13 mouse cellular contexts compared by ENCODE assay signal in the genomic region with DNA sequence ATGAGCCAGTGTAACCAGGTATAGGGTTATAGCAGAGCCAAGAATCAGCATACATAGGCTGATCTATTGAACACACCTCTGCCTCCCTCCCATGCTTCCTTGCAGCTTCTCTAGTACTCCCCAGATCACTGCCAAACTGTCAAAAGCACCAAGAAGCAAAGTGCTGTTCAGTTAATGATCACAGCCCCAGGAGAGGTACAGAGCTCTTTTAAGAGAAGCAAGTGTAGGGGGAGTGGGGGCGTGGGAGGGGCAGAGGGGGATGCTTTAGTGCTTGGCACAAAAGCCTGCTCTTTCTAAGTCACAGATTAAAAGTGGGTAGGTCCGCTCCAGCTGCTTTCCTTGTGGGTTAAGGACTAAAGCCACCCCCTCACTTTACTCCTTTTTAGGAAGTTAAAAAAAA.
DNase-seq lines count a peak whose midpoint lies in the region; ATAC-seq and TF ChIP-seq lines count a peak whose summit lies in the region.
"Had no signal": no experiment of that assay in that cellular context is flagged by ENCODE, and none has a peak within 500 bp of the region (broad histone marks: within the 10 kb centered on the region; RNA-seq: fewer than 3 reads in every experiment).

No protein-coding gene starts in this region.

- TF ChIP-seq POLR2A in kidney, adult 2 months (IDR thresholded peaks at IDR 0.05; ENCODE audit: low read depth, low read length) = no peak

- no peaks in the 10 kb centered on the region for H3K27me3 ChIP-seq in kidney, adult 2 months (replicated peaks; ENCODE audit: control insufficient read depth, insufficient read depth, low read length)
- no peaks in the 10 kb centered on the region; the same call in 1 of the 2 replicates for H3K27me3 ChIP-seq in forebrain, embryonic 11.5 days (ENCODE audit: control insufficient read depth, insufficient read depth, low read length)
- no peaks in the 10 kb centered on the region for H3K27me3 ChIP-seq in midbrain, postnatal 0 days (ENCODE audit: insufficient read depth, low read length)
- H3K27me3 ChIP-seq: Patski had no signal

- no peaks in the 10 kb centered on the region for H3K36me3 ChIP-seq in kidney, adult 2 months (ENCODE audit: control insufficient read depth, insufficient read depth, low read length)
- H3K36me3 ChIP-seq in forebrain, embryonic 11.5 days (ENCODE audit: control insufficient read depth, insufficient read depth, low read length) = no peaks in the 10 kb centered on the region
- H3K36me3 ChIP-seq in midbrain, postnatal 0 days (ENCODE audit: insufficient read depth, low read length) = no peaks in the 10 kb centered on the region

- no peaks in the 10 kb centered on the region for H3K4me1 ChIP-seq in kidney, adult 2 months (ENCODE audit: control insufficient read depth, insufficient read depth, low read length)
- peaks cover 2% of the 10 kb centered on the region; the same call in 1 of the 2 replicates for H3K4me1 ChIP-seq in forebrain, embryonic 11.5 days (replicated peaks; ENCODE audit: control insufficient read depth, insufficient read depth, low read length)
- H3K4me1 ChIP-seq in midbrain, postnatal 0 days (ENCODE audit: insufficient read depth, low read length) = no peaks in the 10 kb centered on the region

- peak; percentile 35 to 49 for DNase-seq in kidney, postnatal 4 days
- no peak for DNase-seq in kidney, adult 2 months
- DNase-seq in forebrain, embryonic 11.5 days (ENCODE audit: low spot score) = peak; percentile 51
- peak; percentile 35 to 62 for DNase-seq in frontal cortex, adult 2 months (ENCODE audit: extremely low spot score in 1 of 2, low spot score in 1 of 2)
- peak; percentile 15 for DNase-seq in midbrain, postnatal 0 days (ENCODE audit: low spot score)
- no peak for DNase-seq in cerebellum, adult 9-10 months
- DNase-seq in T-cell, adult 2 months (ENCODE audit: low spot score) = no peak
- DNase-seq: adrenal gland, adult 8-10 months; embryo, embryonic 11 days; liver; lung, postnatal 4 days had no signal

- H3K27ac ChIP-seq in kidney, adult 2 months (ENCODE audit: insufficient read depth, low read depth, low read length) = no peak overlapping the region
- no peak overlapping the region for H3K27ac ChIP-seq in forebrain, embryonic 11.5 days (ENCODE audit: low read depth, low read length)
- no peak overlapping the region for H3K27ac ChIP-seq in midbrain, postnatal 0 days (ENCODE audit: low read depth, low read length)
- H3K27ac ChIP-seq: hindbrain, embryonic 10.5 days had no signal

- 71% methylated on average over 2 of the region's 2 CpGs for WGBS in kidney, adult 2 months
- 8% methylated on average over 2 of the region's 2 CpGs for WGBS in forebrain, embryonic 11.5 days
- 20% methylated on average over 2 of the region's 2 CpGs for WGBS in midbrain, postnatal 0 days

- ATAC-seq in forebrain, embryonic 11.5 days (replicated peaks; ENCODE audit: low FRiP score) = peak; percentile 74
- no peak for ATAC-seq in midbrain, postnatal 0 days (ENCODE audit: low FRiP score)
- ATAC-seq: Patski had no signal

- H3K4me3 ChIP-seq in kidney, adult 2 months (ENCODE audit: insufficient read depth, low read depth, low read length) = no peak overlapping the region
- H3K4me3 ChIP-seq in forebrain, embryonic 11.5 days (ENCODE audit: low read depth, low read length) = no peak overlapping the region
- H3K4me3 ChIP-seq in midbrain, postnatal 0 days (ENCODE audit: low read depth, low read length) = no peak overlapping the region
- H3K4me3 ChIP-seq: hindbrain, embryonic 10.5 days had no signal

- no peaks in the 10 kb centered on the region for H3K9me3 ChIP-seq in forebrain, embryonic 11.5 days (ENCODE audit: control insufficient read depth, low read length)
- no peaks in the 10 kb centered on the region for H3K9me3 ChIP-seq in midbrain, postnatal 0 days (ENCODE audit: low read length)
- H3K9me3 ChIP-seq: hindbrain, embryonic 10.5 days had no signal

- no peak overlapping the region for H3K9ac ChIP-seq in forebrain, embryonic 11.5 days (ENCODE audit: low read length)
- H3K9ac ChIP-seq in midbrain, postnatal 0 days (replicated peaks; ENCODE audit: low read length, poor library complexity, severe bottlenecking) = no peak overlapping the region

- H3K4me2 ChIP-seq in forebrain, embryonic 11.5 days (ENCODE audit: low read depth, low read length, severe bottlenecking) = no peak overlapping the region
- no peak overlapping the region for H3K4me2 ChIP-seq in midbrain, postnatal 0 days (ENCODE audit: low read depth, low read length, poor library complexity, severe bottlenecking)

- TF ChIP-seq CTCF in kidney, adult 2 months (conservative IDR thresholded peaks at IDR 0.05; ENCODE audit: insufficient read depth, insufficient read length, low read depth, low read length) = no peak
- TF ChIP-seq CTCF in midbrain, postnatal 0 days (IDR thresholded peaks at IDR 0.05) = no peak

Comparison
In these comparisons a context has a peak if more than half of its experiments do, and no peak if none do; other contexts are left out.
1. DNase-seq: peak in kidney, postnatal 4 days (2 of 2), forebrain, embryonic 11.5 days (single experiment), frontal cortex, adult 2 months (2 of 2) and midbrain, postnatal 0 days (single experiment); none in kidney, adult 2 months (single experiment), cerebellum, adult 9-10 months (single experiment) and T-cell, adult 2 months (single experiment).